Mouse (Mus musculus): ENCODE data around the gene Rhbdf2. TPM values are rescaled to one million over a fixed set of nuclear protein-coding genes. Genes with fewer than 3 reads are reported as not detected.

The Rhbdf2 gene
- total and polyA plus RNA-seq, 2 experiments from 2014 or later, result 6.1 to 19.0 TPM

DNA sequence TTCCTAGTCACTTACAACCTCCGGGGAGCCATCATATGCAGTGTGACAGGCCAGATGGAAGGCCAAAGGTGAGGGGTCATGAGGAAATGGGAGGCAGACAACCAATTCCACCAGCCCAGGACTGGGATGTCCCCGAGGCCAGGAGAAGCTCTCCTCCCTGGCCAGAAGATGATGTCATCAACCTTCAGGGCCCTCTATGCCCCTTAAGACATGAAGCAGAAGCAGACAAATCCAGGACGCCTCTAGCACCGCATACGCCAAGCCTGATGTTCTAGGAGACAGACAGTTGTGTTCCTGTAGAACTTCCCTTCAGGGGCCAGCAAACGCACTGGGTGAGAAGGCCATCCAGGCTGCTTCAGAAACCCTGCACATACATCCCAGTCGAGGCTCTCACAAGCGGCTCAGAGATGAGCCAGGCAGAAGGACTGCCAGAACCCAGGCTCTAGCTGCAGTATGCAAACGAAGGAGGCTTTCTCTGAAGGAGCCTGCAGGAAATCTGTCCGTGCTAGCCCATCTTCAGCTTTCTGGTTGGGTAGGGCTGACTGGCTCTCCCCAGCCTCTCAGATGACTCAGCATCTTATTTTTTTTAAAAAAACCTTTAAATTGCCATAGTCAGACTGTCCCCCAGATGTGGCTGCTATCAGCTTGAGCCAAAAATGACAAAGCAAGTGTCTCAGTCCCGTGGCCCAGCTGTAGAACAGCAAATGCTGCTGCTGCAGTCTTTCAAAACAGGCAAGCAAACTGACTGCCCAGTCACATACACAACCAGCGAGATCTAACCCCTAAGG lies 53.9 kb downstream of the Rhbdf2 start:
- DNase-seq (ENCODE audit: low spot score), result peak; percentile 33
- H3K27me3 ChIP-seq (ENCODE audit: control insufficient read depth, insufficient read depth, low read length), result no peaks in the 10 kb centered on the region
- peaks cover 49% of the 10 kb centered on the region for H3K4me1 ChIP-seq (ENCODE audit: control insufficient read depth, insufficient read depth)
- no peak overlapping the region for H3K4me3 ChIP-seq (ENCODE audit: low read depth, low read length)
- no peaks in the 10 kb centered on the region for H3K36me3 ChIP-seq (replicated peaks; ENCODE audit: control insufficient read depth, insufficient read depth, low read length)
- 0 out of 2 replicates have a peak, but pooled peaks have one; percentile 8 for ATAC-seq (ENCODE audit: insufficient read depth, low read depth)
- H3K4me2 ChIP-seq (ENCODE audit: low read depth, low read length), result no peak overlapping the region
- H3K9me3 ChIP-seq (replicated peaks; ENCODE audit: control insufficient read depth, low read length), result no peaks in the 10 kb centered on the region
- no peak for TF ChIP-seq EP300 (IDR thresholded peaks at IDR 0.05; ENCODE audit: low read depth)
- TF ChIP-seq CTCF (IDR thresholded peaks at IDR 0.05; ENCODE audit: low read depth), result no peak
- 50% methylated on average over 12 of the region's 12 CpGs for WGBS
- H3K9ac ChIP-seq (replicated peaks; ENCODE audit: low read depth, low read length), result no peak overlapping the region
- H3K27ac ChIP-seq (ENCODE audit: low read depth), result peak overlapping the region; percentile 16; the same call in 1 of the 2 replicates

DNA sequence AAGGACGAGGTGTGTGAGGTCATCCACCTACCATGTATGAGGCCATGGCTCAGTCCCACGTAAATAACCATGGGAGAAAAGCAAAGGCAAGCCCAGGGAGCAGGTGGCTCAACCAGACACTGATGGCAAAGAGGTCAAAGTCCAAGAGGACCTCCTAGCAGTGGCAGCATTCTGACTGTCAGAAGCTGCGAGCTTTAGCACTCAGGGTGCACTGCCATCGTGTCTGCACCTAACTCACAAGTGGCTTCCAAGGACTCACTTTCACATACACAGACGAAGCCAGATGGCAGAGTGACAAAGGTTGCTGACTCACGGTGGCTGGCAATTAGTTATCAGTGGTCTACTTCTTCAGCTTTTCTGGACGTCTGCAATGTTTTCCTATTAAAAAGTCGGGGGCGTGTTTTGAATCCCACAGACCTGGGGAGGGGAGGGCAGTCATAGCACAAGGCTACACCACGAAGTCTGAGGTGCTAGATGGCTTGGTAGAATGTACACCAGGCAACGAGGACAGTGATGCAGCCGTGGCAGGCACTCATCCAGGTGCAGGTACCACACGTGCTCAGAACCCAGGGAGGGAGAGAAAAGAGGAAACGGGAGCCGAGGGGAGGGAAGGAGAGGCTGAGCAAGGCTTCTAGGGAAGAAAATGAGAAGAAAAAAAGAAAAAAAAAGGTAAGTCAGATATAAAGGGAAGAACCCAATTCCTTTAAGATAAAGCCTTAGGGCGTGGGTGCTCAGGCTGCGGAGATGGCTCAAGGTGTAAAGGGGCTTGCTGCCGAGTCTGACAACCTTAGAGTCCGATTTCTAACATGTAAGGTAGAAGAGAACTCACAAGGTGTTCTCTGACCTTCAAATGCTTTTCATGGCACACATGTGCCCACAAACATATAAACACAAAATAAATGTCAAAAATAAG lies 54.8 kb downstream of the Rhbdf2 start:
- Histone ChIP-seq H3K9me3 (replicated peaks; ENCODE audit: control insufficient read depth, low read length) (no peaks in the 10 kb centered on the region), H3K4me1 (ENCODE audit: control insufficient read depth, insufficient read depth) (peaks cover 55% of the 10 kb centered on the region), H3K9ac (replicated peaks; ENCODE audit: low read depth, low read length) (no peak overlapping the region), H3K36me3 (replicated peaks; ENCODE audit: control insufficient read depth, insufficient read depth, low read length) (no peaks in the 10 kb centered on the region), H3K4me3 (ENCODE audit: low read depth, low read length) (no peak overlapping the region), H3K4me2 (ENCODE audit: low read depth, low read length) (no peak overlapping the region), H3K27ac (ENCODE audit: low read depth) (no peak overlapping the region), H3K27me3 (ENCODE audit: control insufficient read depth, insufficient read depth, low read length) (no peaks in the 10 kb centered on the region)
- no peak for TF ChIP-seq CTCF (IDR thresholded peaks at IDR 0.05; ENCODE audit: low read depth)
- no peak for TF ChIP-seq EP300 (IDR thresholded peaks at IDR 0.05; ENCODE audit: low read depth)
- ATAC-seq (ENCODE audit: insufficient read depth, low read depth) (no peak), DNase-seq (ENCODE audit: low spot score) (no peak)
- 60% methylated on average over 19 of the region's 19 CpGs for WGBS

DNA sequence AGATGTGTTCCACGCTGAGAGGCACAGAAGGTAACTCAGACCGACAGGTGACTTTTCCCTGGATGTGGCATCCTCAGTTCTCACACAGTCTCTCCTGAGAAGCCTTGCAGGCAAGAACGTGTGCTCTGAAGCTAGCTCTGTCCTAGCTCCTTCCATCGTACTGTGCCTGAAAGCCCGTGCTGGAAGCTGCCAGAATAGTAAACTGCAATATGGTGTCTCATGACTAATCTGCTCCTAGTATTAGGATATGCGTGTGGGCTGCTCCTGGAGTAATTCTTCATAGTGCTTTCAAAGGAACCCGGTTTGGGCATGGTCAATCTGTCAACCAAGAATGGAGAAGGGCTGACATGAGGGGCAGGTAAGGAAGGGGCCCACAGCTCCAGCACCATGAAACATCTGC lies 56.0 kb downstream of the Rhbdf2 start:
- no peak overlapping the region for H3K4me3 ChIP-seq (ENCODE audit: low read depth, low read length)
- H3K9ac ChIP-seq (replicated peaks; ENCODE audit: low read depth, low read length), result no peak overlapping the region
- WGBS, result 83% methylated on average over 7 of the region's 7 CpGs
- ATAC-seq (ENCODE audit: insufficient read depth, low read depth) (no peak), DNase-seq (ENCODE audit: low spot score) (no peak)
- no peak overlapping the region for H3K4me2 ChIP-seq (ENCODE audit: low read depth, low read length)
- H3K36me3 ChIP-seq (replicated peaks; ENCODE audit: control insufficient read depth, insufficient read depth, low read length), result no peaks in the 10 kb centered on the region
- no peak for TF ChIP-seq EP300 (IDR thresholded peaks at IDR 0.05; ENCODE audit: low read depth)
- TF ChIP-seq CTCF (IDR thresholded peaks at IDR 0.05; ENCODE audit: low read depth), result no peak
- no peaks in the 10 kb centered on the region for H3K9me3 ChIP-seq (replicated peaks; ENCODE audit: control insufficient read depth, low read length)
- H3K4me1 ChIP-seq (ENCODE audit: control insufficient read depth, insufficient read depth), result peaks cover 48% of the 10 kb centered on the region
- H3K27ac ChIP-seq (ENCODE audit: low read depth), result no peak overlapping the region
- H3K27me3 ChIP-seq (ENCODE audit: control insufficient read depth, insufficient read depth, low read length), result no peaks in the 10 kb centered on the region

DNA sequence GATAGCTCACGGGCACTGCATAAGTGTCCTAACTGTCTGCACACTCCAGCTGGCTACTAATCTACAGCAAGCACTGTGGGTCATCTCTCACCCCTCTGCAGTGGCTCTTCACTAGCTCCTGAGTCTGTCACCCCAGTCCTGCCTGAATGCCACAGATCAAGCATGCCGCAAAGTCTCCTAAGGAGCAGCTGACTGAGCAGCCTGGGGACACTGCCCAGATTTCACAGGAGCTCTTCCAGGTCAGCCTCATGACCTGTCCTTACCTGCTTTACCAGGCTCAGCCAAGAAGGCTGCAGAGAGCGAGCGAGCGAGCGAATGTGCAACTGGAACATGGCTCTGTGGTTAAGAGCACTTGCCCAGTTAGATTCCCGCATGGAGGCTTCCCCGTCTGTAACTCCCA lies 59.3 kb downstream of the Rhbdf2 start:
- no peaks in the 10 kb centered on the region for H3K36me3 ChIP-seq (replicated peaks; ENCODE audit: control insufficient read depth, insufficient read depth, low read length)
- ATAC-seq (ENCODE audit: insufficient read depth, low read depth) (no peak), DNase-seq (ENCODE audit: low spot score) (no peak)
- TF ChIP-seq EP300 (IDR thresholded peaks at IDR 0.05; ENCODE audit: low read depth), result no peak
- H3K4me2 ChIP-seq (ENCODE audit: low read depth, low read length), result no peak overlapping the region
- no peak overlapping the region for H3K27ac ChIP-seq (ENCODE audit: low read depth)
- H3K9ac ChIP-seq (replicated peaks; ENCODE audit: low read depth, low read length), result no peak overlapping the region; the same call in 1 of the 2 replicates
- H3K27me3 ChIP-seq (ENCODE audit: control insufficient read depth, insufficient read depth, low read length), result no peaks in the 10 kb centered on the region
- H3K4me1 ChIP-seq (ENCODE audit: control insufficient read depth, insufficient read depth), result peaks cover 17% of the 10 kb centered on the region
- H3K9me3 ChIP-seq (replicated peaks; ENCODE audit: control insufficient read depth, low read length), result no peaks in the 10 kb centered on the region
- H3K4me3 ChIP-seq (ENCODE audit: low read depth, low read length), result no peak overlapping the region
- WGBS, result 69% methylated on average over 8 of the region's 8 CpGs

DNA sequence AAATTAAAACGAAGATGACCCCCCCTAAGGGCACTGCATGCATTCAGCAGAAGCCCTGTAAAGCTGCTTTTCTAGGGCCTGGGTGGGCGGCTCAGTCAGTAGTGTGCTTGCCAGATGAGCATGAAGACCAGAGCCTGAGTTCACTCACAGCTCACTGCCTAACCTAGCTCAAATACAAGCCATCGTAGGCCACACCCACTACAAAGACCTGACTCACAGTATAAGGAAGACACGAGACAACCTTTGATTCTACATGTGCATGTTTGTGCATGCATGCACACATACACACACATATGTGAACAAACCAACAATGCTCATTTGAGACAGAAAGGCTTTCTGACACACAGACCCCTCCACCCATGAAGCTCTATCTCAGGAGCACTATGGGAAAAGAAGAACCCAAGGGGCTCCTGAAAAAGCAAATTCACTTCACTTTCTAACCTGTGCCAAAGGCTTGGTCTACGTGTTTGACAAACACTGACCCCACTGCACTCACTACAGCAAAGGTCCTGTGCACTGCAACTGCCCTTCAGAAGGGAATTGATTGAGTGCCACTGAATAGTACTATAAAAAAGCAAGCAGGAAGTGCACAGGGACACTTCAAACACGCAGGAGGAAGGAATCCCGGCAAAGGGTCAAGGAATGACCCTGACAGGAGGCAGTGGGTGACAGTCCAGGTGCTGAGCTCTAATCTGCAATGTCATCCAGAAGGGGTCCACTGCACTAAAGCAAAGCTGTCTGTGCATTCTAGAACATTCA lies 61.4 kb downstream of the Rhbdf2 start:
- TF ChIP-seq EP300 (IDR thresholded peaks at IDR 0.05; ENCODE audit: low read depth) (no peak), CTCF (IDR thresholded peaks at IDR 0.05; ENCODE audit: low read depth) (no peak)
- Histone ChIP-seq H3K27me3 (ENCODE audit: control insufficient read depth, insufficient read depth, low read length) (no peaks in the 10 kb centered on the region), H3K27ac (ENCODE audit: low read depth) (no peak overlapping the region), H3K4me3 (ENCODE audit: low read depth, low read length) (no peak overlapping the region), H3K4me1 (ENCODE audit: control insufficient read depth, insufficient read depth) (peaks cover 6% of the 10 kb centered on the region; the same call in 1 of the 2 replicates), H3K9me3 (replicated peaks; ENCODE audit: control insufficient read depth, low read length) (no peaks in the 10 kb centered on the region), H3K4me2 (ENCODE audit: low read depth, low read length) (no peak overlapping the region), H3K36me3 (replicated peaks; ENCODE audit: control insufficient read depth, insufficient read depth, low read length) (no peaks in the 10 kb centered on the region), H3K9ac (replicated peaks; ENCODE audit: low read depth, low read length) (no peak overlapping the region)
- ATAC-seq (ENCODE audit: insufficient read depth, low read depth), result no peak
- no peak for DNase-seq (ENCODE audit: low spot score)
- 60% methylated on average over 7 of the region's 7 CpGs for WGBS
